Mouse (Mus musculus): ENCODE results near the gene Acer3. TPM values are rescaled to one million over a fixed set of nuclear protein-coding genes. Genes with fewer than 3 reads are reported as not detected.

Gene Acer3
- total and polyA plus RNA-seq, 3 experiments = 17.2 to 41.7 TPM; not detected in 1

- Histone ChIP-seq H3K27ac (ENCODE audit: control insufficient read depth, low read depth, low read length) (no peak overlapping the region), H3K79me2 (ENCODE audit: control insufficient read depth, insufficient read depth, low read length, poor library complexity) (no peaks in the 10 kb centered on the region), H3K4me3 (ENCODE audit: control insufficient read depth in 1 of 2, insufficient read depth in 1 of 2, low read depth in 2 of 2, low read length in 2 of 2) (no peak overlapping the region), H3K27me3 (ENCODE audit: control insufficient read depth in 1 of 2, insufficient read depth in 2 of 2, low read length in 2 of 2) (no peaks in the 10 kb centered on the region), H3K36me3 (ENCODE audit: control insufficient read depth in 1 of 2, insufficient read depth in 2 of 2, low read length in 2 of 2) (no peaks in the 10 kb centered on the region), H3K9ac (ENCODE audit: control insufficient read depth, low read depth, low read length, poor library complexity, severe bottlenecking) (no peak overlapping the region), H3K4me1 (ENCODE audit: control insufficient read depth in 1 of 2, insufficient read depth in 2 of 2, low read length in 2 of 2) (no peaks in the 10 kb centered on the region), H3K9me3 (replicated peaks; ENCODE audit: insufficient read depth, low read length) (no peaks in the 10 kb centered on the region)
- no peak for TF ChIP-seq MAX (IDR thresholded peaks at IDR 0.05; ENCODE audit: low read length)
- TF ChIP-seq MEF2A (IDR thresholded peaks at IDR 0.05; ENCODE audit: extremely low read depth, insufficient replicate concordance, low read depth, low read length, poor library complexity, severe bottlenecking) = no peak
- no peak for TF ChIP-seq EP300 (IDR thresholded peaks at IDR 0.05; ENCODE audit: low read depth in 1 of 2, low read length in 2 of 2)
- no peak for TF ChIP-seq BHLHE40 (IDR thresholded peaks at IDR 0.05; ENCODE audit: borderline replicate concordance, low read depth, low read length)
- TF ChIP-seq GABPA (IDR thresholded peaks at IDR 0.05; ENCODE audit: low read depth, low read length) = no peak
- no peak for TF ChIP-seq CHD2 (IDR thresholded peaks at IDR 0.05; ENCODE audit: low read length)
- no peak for TF ChIP-seq POLR2AphosphoS2 (IDR thresholded peaks at IDR 0.05; ENCODE audit: low read length)
- no peak for TF ChIP-seq NRF1 (IDR thresholded peaks at IDR 0.05; ENCODE audit: insufficient read depth, low read depth, low read length, poor library complexity, severe bottlenecking)
- no peak for TF ChIP-seq CHD1 (IDR thresholded peaks at IDR 0.05; ENCODE audit: low read depth, low read length)
- no peak for TF ChIP-seq USF2 (IDR thresholded peaks at IDR 0.05; ENCODE audit: borderline replicate concordance in 1 of 2, insufficient read depth in 1 of 2, low read depth in 1 of 2, low read length in 2 of 2)
- no peak for TF ChIP-seq SIN3A (IDR thresholded peaks at IDR 0.05; ENCODE audit: low read length)
- TF ChIP-seq TAL1 (IDR thresholded peaks at IDR 0.05; ENCODE audit: low read length) = no peak
- no peak for DNase-seq (ENCODE audit: low read depth, low spot score)
These were observed 33.9 kb upstream of the Acer3 start for GRCm38 (mm10) chr7:98354921-98355310.

- Histone ChIP-seq H3K27me3 (ENCODE audit: control insufficient read depth in 1 of 2, insufficient read depth in 2 of 2, low read length in 2 of 2) (no peaks in the 10 kb centered on the region), H3K9ac (ENCODE audit: control insufficient read depth, low read depth, low read length, poor library complexity, severe bottlenecking) (no peak overlapping the region), H3K27ac (ENCODE audit: control insufficient read depth, low read depth, low read length) (no peak overlapping the region), H3K9me3 (replicated peaks; ENCODE audit: insufficient read depth, low read length) (no peaks in the 10 kb centered on the region), H3K36me3 (ENCODE audit: control insufficient read depth in 1 of 2, insufficient read depth in 2 of 2, low read length in 2 of 2) (no peaks in the 10 kb centered on the region), H3K4me3 (ENCODE audit: control insufficient read depth in 1 of 2, insufficient read depth in 1 of 2, low read depth in 2 of 2, low read length in 2 of 2) (no peak overlapping the region), H3K4me1 (ENCODE audit: control insufficient read depth in 1 of 2, insufficient read depth in 2 of 2, low read length in 2 of 2) (no peaks in the 10 kb centered on the region), H3K79me2 (ENCODE audit: control insufficient read depth, insufficient read depth, low read length, poor library complexity) (no peaks in the 10 kb centered on the region)
- TF ChIP-seq USF1 (IDR thresholded peaks at IDR 0.05; ENCODE audit: low read depth, low read length) (no peak), POLR2AphosphoS5 (IDR thresholded peaks at IDR 0.05; ENCODE audit: borderline replicate concordance, low read depth, low read length) (no peak), UBTF (IDR thresholded peaks at IDR 0.05; ENCODE audit: borderline replicate concordance, insufficient read depth, low read depth, low read length) (no peak), MYC (IDR thresholded peaks at IDR 0.05; ENCODE audit: low read depth, low read length) (no peak), TCF12 (IDR thresholded peaks at IDR 0.05; ENCODE audit: low read depth, low read length) (no peak), MAZ (IDR thresholded peaks at IDR 0.05; ENCODE audit: low read depth, low read length) (no peak), EP300 (IDR thresholded peaks at IDR 0.05; ENCODE audit: low read depth in 1 of 2, low read length in 2 of 2) (no peak), SMC3 (IDR thresholded peaks at IDR 0.05; ENCODE audit: low read depth, low read length) (no peak), E2F4 (IDR thresholded peaks at IDR 0.05; ENCODE audit: borderline replicate concordance, low read depth, low read length) (no peak), NRF1 (IDR thresholded peaks at IDR 0.05; ENCODE audit: insufficient read depth, low read depth, low read length, poor library complexity, severe bottlenecking) (no peak), ZNF384 (IDR thresholded peaks at IDR 0.05; ENCODE audit: low read depth, low read length) (no peak), ZMIZ1 (IDR thresholded peaks at IDR 0.05; ENCODE audit: low read depth, low read length) (no peak), MAFK (IDR thresholded peaks at IDR 0.05; ENCODE audit: borderline replicate concordance, low read depth, low read length) (no peak), ETS1 (IDR thresholded peaks at IDR 0.05; ENCODE audit: low read depth, low read length) (no peak), USF2 (IDR thresholded peaks at IDR 0.05; ENCODE audit: borderline replicate concordance in 1 of 2, insufficient read depth in 1 of 2, low read depth in 1 of 2, low read length in 2 of 2) (no peak), MEF2A (IDR thresholded peaks at IDR 0.05; ENCODE audit: extremely low read depth, insufficient replicate concordance, low read depth, low read length, poor library complexity, severe bottlenecking) (no peak), ZKSCAN1 (IDR thresholded peaks at IDR 0.05; ENCODE audit: low read depth, low read length) (no peak), CTCF (IDR thresholded peaks at IDR 0.05 in 2 of 3, conservative IDR thresholded peaks at IDR 0.05 in 1 of 3; ENCODE audit: control insufficient read depth in 1 of 3, insufficient read depth in 1 of 3, low read depth in 2 of 3, low read length in 3 of 3, poor library complexity in 1 of 3, severe bottlenecking in 1 of 3) (no peak)
- DNase-seq (ENCODE audit: low read depth, low spot score) = no peak
These were observed 33.3 kb upstream of the Acer3 start for GRCm38 (mm10) chr7:98354160-98354920.

Measured in MEL (cell line).